Mouse (Mus musculus): ENCODE measurements around the gene Nicn1. TPM values are rescaled to one million over a fixed set of nuclear protein-coding genes. Genes with fewer than 3 reads are reported as not detected.
"Not testable (repeated sequence)": the region's sequence is repeated elsewhere in the genome, so short reads cannot be mapped to it uniquely, and the experiment has no call there.

Gene Nicn1
- polyA plus RNA-seq, 1 experiment from 2014 or later: 149 TPM

DNA sequence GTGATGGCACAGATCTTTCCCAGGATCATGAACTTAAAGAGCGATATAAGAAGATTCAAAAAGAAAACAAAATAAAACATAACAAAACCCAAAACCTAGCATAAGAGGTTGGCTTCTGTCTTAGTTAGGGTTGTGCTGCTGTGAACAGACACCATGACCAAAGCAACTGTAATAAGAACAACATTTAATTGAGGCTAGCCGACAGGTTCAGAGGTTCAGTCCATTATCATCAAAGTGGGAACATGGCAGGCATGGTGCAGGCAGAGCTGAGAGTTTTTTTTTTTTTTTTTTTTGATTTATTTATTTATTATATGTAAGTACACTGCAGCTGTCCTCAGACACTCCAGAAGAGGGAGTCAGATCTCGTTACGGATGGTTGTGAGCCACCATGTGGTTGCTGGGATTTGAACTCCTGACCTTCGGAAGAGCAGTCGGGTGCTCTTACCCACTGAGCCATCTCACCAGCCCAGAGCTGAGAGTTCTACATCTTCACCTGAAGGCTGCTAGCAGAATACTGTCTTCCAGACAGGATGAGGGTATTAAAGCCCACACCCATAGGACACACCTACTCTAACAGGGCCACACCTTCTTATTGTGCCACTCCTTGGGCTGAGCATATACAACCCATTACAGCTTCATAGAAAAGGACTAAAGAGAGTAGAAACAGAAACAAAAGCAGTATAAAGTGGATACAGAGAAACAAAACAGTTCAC lies 2.5 kb upstream of the Nicn1 start:
- not testable (repeated sequence) for H3K27me3 ChIP-seq (replicated peaks); H3K36me3 ChIP-seq (replicated peaks); H3K9me3 ChIP-seq; H3K4me3 ChIP-seq; H3K27ac ChIP-seq; H3K4me2 ChIP-seq; H3K9ac ChIP-seq; ATAC-seq (replicated peaks)
- peaks cover 14% of the 10 kb centered on the region for H3K4me1 ChIP-seq
- WGBS: 77% methylated on average over 6 of the region's 6 CpGs

DNA sequence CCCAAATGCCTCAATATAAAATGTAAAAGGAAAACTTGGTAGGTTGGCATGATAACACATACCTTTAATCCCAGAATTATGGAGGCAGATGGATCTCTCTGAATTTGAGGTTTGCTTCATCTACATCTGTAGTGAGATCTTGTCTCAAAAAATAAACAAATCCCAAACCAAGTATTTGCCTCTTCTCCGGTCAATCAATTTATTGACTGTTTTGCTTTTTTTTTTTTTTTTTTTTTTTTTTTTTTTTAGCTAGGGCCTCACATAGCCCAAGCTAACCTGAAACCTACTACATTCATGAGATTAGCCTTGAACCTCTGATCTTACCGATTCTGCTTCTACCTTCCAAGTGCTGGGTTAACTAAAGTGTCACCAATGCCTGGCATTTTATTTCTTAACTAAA lies 882 bp upstream of the Nicn1 start:
- Histone ChIP-seq H3K4me2 (peak overlapping the region; percentile 73), H3K27me3 (replicated peaks) (no peaks in the 10 kb centered on the region), H3K36me3 (replicated peaks) (peaks cover 2% of the 10 kb centered on the region; the same call in 1 of the 2 replicates), H3K27ac (peak overlapping the region; percentile 95), H3K4me3 (peak overlapping the region; percentile 61), H3K9me3 (no peaks in the 10 kb centered on the region), H3K4me1 (peaks cover 14% of the 10 kb centered on the region), H3K9ac (no peak overlapping the region; the same call in 1 of the 2 replicates)
- ATAC-seq (replicated peaks): no peak
- WGBS: 52% methylated on average over 2 of the region's 2 CpGs

DNA sequence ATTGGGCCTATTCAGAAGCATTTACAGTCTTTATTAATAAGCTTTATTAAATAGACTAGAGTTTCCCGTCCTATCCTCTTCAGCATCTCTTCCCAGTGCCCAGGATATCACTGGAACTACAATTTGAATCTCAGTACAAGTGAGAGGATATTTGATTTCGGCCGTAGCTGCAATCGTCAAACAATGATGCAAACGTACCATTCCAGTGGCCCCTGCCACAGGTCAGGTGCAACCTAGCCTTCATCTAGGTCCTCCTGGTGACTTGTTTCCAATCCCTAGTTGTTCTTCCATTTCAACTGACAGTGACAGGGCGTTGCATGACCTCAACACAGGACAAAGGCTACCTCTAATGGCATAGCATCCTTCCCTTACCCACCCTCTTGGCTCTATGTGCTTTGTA lies 544 bp downstream of the Nicn1 start:
- H3K4me1 ChIP-seq: peaks cover 14% of the 10 kb centered on the region
- peak overlapping the region; percentile 73 for H3K4me2 ChIP-seq
- H3K27me3 ChIP-seq (replicated peaks): no peaks in the 10 kb centered on the region
- H3K36me3 ChIP-seq (replicated peaks): peaks cover 12% of the 10 kb centered on the region; the same call in 1 of the 2 replicates
- H3K4me3 ChIP-seq: peak overlapping the region; percentile 61
- H3K27ac ChIP-seq: peak overlapping the region; percentile 95
- no peaks in the 10 kb centered on the region for H3K9me3 ChIP-seq
- WGBS: 46% methylated on average over 6 of the region's 6 CpGs
- peak; percentile 43 for ATAC-seq (replicated peaks)
- H3K9ac ChIP-seq: peak overlapping the region; percentile 68

DNA sequence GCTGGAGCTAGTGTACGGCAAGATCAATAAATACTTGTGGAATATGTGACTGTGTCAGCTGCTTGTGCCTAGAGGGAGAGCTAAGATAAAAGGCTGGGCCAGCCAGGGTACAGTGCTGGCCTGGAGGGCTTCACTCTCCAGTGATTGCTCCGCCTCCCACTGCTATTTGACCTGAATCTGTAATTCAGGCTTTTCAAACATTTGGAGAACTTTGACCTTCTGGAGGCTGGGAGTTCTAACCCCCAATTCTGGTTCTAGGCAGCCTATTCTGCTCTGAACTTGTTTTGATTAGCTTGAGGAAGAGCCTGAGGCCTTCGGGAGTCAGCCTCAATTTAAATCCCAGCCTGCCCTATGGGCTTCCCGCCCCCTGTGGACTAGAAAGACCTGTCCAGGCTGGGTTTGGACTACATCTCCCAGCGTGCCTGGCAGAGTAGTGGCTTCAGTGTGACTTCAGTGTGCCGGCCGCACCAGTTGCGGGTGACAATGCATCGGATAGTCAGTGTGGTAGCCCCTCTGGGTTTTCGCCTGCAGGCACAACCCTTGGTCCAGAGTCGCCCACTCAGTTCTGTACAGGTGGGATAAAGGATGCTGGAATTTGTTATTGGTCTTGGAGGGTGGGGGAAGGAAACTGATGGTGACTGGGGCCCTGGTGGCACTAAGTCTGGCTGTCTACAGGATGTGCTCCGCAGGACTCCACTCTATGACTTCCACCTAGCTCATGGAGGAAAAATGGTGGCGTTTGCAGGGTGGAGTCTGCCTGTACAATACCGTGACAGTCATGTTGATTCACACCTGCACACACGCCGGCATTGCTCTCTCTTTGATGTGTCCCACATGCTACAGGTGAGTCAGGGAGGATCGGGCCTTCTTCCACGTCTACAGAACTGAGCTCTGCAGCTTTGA lies 6.5 kb downstream of the Nicn1 start, which contains the start of gene Amt:
TSS of gene Amt (plus strand) at position 401 of the 903 bp plus-strand sequence.
- Histone ChIP-seq H3K9ac (no peak within 1 kb of the TSS), H3K27me3 (replicated peaks) (no peaks in the 10 kb centered on the region), H3K27ac (peak within 1 kb of the TSS; percentile 25; the same call in 1 of the 2 replicates), H3K4me1 (peaks cover 14% of the 10 kb centered on the region), H3K9me3 (no peaks in the 10 kb centered on the region), H3K4me2 (peak within 1 kb of the TSS; percentile 34), H3K36me3 (replicated peaks) (peaks cover 14% of the 10 kb centered on the region; the same call in 1 of the 2 replicates), H3K4me3 (peak within 1 kb of the TSS; percentile 26)
- 18% methylated on average over 18 of the region's 18 CpGs for WGBS
- peak; percentile 60 for ATAC-seq (replicated peaks)

DNA sequence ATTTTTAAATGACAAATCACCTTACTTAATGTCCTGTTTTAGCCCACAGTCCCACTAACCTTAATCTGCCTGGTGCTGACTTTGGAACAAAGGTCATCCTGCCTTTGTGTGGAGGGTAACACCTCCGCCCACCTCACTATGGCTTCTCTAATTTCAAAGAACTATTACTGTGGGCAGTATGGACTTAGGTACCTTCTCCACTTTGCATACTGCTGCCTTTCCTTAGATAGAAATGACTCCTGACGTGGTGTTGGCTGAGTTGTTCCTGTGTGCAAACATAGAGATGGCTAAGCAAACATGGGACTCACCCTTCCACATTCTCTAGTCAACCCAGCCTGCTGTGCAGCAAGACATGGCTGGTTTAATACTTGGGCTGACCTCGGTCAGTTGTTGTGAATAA lies 11.6 kb downstream of the Nicn1 start:
- WGBS: 82% methylated on average over 3 of the region's 3 CpGs
- H3K27me3 ChIP-seq (replicated peaks): no peaks in the 10 kb centered on the region
- no peak for ATAC-seq (replicated peaks)
- H3K4me1 ChIP-seq: peaks cover 16% of the 10 kb centered on the region
- H3K27ac ChIP-seq: no peak overlapping the region
- H3K9ac ChIP-seq: no peak overlapping the region
- no peak overlapping the region for H3K4me3 ChIP-seq
- peaks cover 22% of the 10 kb centered on the region for H3K36me3 ChIP-seq (replicated peaks)
- H3K4me2 ChIP-seq: no peak overlapping the region
- no peaks in the 10 kb centered on the region for H3K9me3 ChIP-seq

DNA sequence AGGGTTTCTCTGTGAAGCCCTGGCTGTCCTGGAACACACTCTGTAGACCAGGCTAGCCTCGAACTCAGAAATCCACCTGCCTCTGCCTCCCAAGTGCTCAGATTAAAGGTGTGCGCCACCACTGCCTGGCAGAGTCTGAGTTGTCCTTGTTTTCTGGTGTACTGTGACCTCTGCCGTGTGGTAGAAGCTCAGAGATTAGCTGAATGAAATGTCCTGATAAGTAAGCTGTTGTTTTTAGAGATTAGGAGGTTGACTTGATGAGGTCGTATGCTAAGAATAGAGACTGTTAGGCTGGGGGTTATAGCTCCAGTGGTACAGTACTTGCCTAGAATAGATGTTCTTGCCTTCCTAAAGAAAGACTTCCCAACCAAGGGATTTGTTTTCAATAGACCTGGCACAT lies 14.5 kb downstream of the Nicn1 start:
- H3K27ac ChIP-seq: no peak overlapping the region
- WGBS: 78% methylated on average over 4 of the region's 4 CpGs

DNA sequence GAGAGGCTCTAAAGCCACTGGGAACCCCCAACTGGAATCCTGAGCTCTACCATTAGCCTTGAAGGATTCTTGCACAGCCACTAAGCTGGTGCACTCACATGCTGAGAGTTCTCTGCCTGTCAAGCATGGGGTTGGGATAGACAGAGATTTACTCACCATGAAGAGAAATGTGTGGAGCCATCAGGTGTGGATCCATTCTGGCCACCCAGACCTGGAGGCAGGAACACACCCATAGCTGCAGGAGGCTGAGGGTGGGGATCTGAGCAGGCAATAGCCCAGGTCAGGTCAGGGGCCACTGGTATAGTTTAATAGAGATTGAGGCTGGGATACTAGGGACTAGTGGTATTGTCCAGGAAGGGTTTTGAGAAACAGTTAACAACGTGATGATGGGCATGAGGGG lies 14.9 kb downstream of the Nicn1 start:
- WGBS: 0% methylated on average over 1 of the region's 1 CpGs
- H3K27me3 ChIP-seq (replicated peaks): no peaks in the 10 kb centered on the region
- H3K4me1 ChIP-seq: peaks cover 34% of the 10 kb centered on the region
- peak overlapping the region; percentile 71 for H3K4me2 ChIP-seq
- H3K4me3 ChIP-seq: peak overlapping the region; percentile 86
- H3K9me3 ChIP-seq: no peaks in the 10 kb centered on the region
- peak overlapping the region; percentile 96 for H3K27ac ChIP-seq
- no peak for ATAC-seq (replicated peaks)
- peaks cover 20% of the 10 kb centered on the region for H3K36me3 ChIP-seq (replicated peaks)
- peak overlapping the region; percentile 70 for H3K9ac ChIP-seq

More for the DNA sequence above, 14.5 kb downstream of the Nicn1 start:
- ATAC-seq (replicated peaks): no peak
- peaks cover 31% of the 10 kb centered on the region for H3K4me1 ChIP-seq
- H3K4me3 ChIP-seq: peak overlapping the region; percentile 86
- H3K27me3 ChIP-seq (replicated peaks): no peaks in the 10 kb centered on the region
- no peaks in the 10 kb centered on the region for H3K9me3 ChIP-seq
- H3K9ac ChIP-seq: no peak overlapping the region; the same call in 1 of the 2 replicates
- peaks cover 20% of the 10 kb centered on the region for H3K36me3 ChIP-seq (replicated peaks)
- peak overlapping the region; percentile 71 for H3K4me2 ChIP-seq

DNA sequence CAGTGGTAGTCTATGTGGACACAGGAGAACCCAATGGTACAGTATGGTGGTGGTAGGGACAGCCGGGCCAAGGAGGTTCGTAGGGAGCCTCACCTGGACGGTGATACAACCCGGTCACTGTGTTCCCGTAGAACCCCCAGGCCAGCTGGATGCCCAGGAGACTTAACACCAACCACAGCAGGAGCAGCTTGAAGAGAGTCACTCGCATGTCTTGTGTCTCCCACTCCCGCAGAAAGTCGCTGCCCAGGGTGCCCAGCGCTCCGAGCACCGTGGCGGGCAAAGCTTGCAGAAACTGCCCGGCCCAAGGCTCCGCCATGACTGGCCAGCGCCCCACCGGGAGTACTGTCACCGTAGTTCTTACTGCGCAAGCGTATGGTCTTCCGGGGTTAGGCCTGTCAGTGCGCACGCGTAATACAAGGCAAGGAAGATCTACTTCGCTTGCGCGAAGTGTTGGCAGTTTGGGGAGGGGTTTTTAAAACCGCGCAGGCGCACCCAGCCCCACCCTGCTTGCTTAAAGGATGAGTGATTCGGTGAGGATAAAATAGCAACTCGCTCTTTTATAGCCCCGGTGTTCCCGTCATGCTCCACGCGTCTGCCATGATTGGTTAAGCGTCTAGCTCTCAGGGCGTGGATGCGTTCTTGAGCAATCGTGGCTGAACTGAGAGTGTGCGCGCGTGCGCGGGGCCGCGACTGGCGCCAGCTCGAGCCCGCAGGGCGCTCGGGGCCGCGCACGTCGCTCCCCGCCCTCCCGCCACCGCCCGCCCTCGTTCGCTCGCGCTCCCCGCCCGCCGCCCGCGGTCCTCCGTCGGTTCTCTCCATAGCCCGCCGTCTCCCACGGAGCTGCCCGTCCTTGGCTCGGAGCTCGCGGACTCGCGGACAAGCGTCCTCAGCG lies 15.6 kb downstream of the Nicn1 start, which contains the start of the genes Rhoa and Tcta:
TSS of gene Rhoa (plus strand) at position 501 of the 892 bp plus-strand sequence.
TSS of gene Tcta (minus strand) at position 532 of the 892 bp plus-strand sequence.
- Histone ChIP-seq H3K4me3 (peak within 1 kb of the TSS; percentile 86), H3K9ac (peak within 1 kb of the TSS; percentile 91), H3K4me2 (peak within 1 kb of the TSS; percentile 71), H3K9me3 (no peaks in the 10 kb centered on the region), H3K4me1 (peaks cover 39% of the 10 kb centered on the region), H3K27ac (peak within 1 kb of the TSS; percentile 96), H3K27me3 (replicated peaks) (no peaks in the 10 kb centered on the region), H3K36me3 (replicated peaks) (peaks cover 20% of the 10 kb centered on the region)
- ATAC-seq (replicated peaks): peak; percentile 98
- WGBS: under 1% methylated on average over 81 of the region's 81 CpGs

DNA sequence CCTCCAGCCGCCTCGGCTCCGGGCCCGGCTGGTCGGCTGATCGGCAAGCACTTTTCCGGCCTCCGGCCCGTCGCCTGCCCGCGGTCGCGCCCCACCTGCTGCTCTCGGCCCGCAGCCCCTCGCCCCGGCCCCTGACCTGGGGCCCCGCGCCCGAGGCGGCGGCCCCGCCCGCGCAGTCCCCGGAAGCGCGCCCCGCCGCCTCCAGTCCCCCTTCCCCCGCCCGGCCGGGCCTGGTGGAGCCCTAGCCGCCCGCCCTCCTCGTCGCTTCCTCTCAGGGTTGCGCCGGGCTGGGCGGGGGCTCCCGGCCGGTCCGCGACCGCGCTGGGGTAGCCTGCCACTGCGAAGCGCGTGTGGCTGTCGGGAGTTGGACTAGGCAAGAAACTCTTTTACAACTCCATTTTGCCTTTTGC lies 16.3 kb downstream of the Nicn1 start:
- peaks cover 39% of the 10 kb centered on the region for H3K4me1 ChIP-seq
- H3K27ac ChIP-seq: peak overlapping the region; percentile 96
- H3K9me3 ChIP-seq: no peaks in the 10 kb centered on the region
- ATAC-seq (replicated peaks): peak; percentile 64
- H3K36me3 ChIP-seq (replicated peaks): peaks cover 20% of the 10 kb centered on the region
- 0% methylated on average over 43 of the region's 51 CpGs for WGBS
- H3K4me3 ChIP-seq: peak overlapping the region; percentile 86
- H3K4me2 ChIP-seq: peak overlapping the region; percentile 61
- H3K27me3 ChIP-seq (replicated peaks): no peaks in the 10 kb centered on the region
- peak overlapping the region; percentile 91 for H3K9ac ChIP-seq

DNA sequence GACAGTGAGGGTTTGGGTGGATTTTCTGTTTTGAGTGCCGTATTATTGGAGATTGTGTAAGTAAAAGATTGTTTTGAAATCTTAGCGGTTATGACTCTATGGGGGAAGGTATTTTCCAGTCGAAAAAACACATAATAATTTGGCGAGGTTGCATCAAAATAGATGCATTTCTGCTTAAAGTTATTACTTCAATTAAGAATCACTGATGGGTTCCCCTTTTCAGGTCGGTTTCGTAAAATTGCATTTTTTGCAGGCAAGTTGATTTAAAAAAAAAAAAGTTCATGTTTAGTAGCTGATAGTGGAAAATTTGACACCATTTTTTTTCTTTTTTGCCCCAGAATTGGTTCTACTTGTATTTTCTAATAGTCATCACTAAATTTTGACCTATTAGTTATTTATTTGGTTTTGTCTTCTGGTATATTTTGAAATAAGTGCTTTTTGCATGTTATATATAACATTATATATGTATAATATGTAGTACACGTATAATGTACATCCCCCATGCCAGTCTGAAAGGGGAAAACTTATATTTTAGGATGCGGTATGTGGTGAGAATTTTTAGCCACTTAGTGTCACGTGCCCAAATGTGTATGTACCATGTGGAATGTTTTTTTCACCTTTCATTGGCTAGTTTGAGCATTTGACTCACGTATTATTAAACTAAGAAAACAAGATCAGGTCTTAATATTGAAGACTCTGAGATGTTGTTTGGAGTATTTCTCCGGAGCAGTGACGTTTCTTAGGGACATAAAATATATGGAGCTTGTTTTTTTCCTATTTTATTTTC lies 17.0 kb downstream of the Nicn1 start:
- peak overlapping the region; percentile 91 for H3K9ac ChIP-seq
- WGBS: 20% methylated on average over 12 of the region's 12 CpGs
- H3K4me1 ChIP-seq: peaks cover 39% of the 10 kb centered on the region
- no peaks in the 10 kb centered on the region for H3K9me3 ChIP-seq
- no peak for ATAC-seq (replicated peaks)
- peak overlapping the region; percentile 96 for H3K27ac ChIP-seq
- H3K4me3 ChIP-seq: peak overlapping the region; percentile 86
- H3K4me2 ChIP-seq: peak overlapping the region; percentile 61
- peaks cover 16% of the 10 kb centered on the region for H3K36me3 ChIP-seq (replicated peaks)
- H3K27me3 ChIP-seq (replicated peaks): no peaks in the 10 kb centered on the region

DNA sequence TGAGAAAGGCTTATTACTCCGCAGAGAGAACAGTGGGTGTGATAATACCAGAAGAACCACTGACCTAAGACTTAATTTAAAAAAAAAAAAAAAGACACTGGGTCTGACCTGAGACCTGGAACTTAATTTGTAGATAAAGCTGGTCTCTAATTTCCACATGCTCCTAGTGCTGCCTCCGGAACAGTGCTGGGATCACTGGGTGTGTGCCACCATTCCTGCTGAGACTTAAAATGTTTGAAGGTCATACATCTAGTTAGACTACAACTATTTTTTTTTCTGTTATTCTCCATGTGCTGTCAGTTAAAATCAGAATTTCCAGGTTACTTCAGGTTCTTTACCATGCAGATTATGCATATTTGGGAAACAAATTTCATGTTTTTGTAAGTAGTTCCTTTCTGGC lies 17.9 kb downstream of the Nicn1 start:
- Histone ChIP-seq H3K4me2 (peak overlapping the region; percentile 61), H3K4me1 (peaks cover 39% of the 10 kb centered on the region), H3K36me3 (replicated peaks) (peaks cover 9% of the 10 kb centered on the region; the same call in 1 of the 2 replicates), H3K27ac (no peak overlapping the region), H3K4me3 (peak overlapping the region; percentile 86; the same call in 1 of the 2 replicates), H3K9ac (0 out of 2 replicates have a peak overlapping the region, but pooled peaks have one; percentile 19), H3K9me3 (no peaks in the 10 kb centered on the region), H3K27me3 (replicated peaks) (no peaks in the 10 kb centered on the region)
- WGBS: 50% methylated on average over 2 of the region's 2 CpGs
- no peak for ATAC-seq (replicated peaks)

Measured in midbrain, embryonic 15.5 days (tissue).